Mouse (Mus musculus) neural tube, embryonic 14.5 days (tissue): ENCODE measurements around the gene Slc5a8. TPM values are rescaled to one million over a fixed set of nuclear protein-coding genes. Genes with fewer than 3 reads are reported as not detected.

Source experiments
- ATAC-seq: fragments of 200-750 bp; cut with Nextera tagmentation; 2 replicates; pipeline ENCODE4 v1.8.0; 2017; ENCODE audit warnings: low read depth, mild to moderate bottlenecking, moderate TSS enrichment, moderate library complexity
- H3K27ac ChIP-seq: fragments of 300-500 bp; sonication (generic); 2 replicates; pipeline ENCODE4 v1.5.1; 2014; ENCODE audit warnings: low read depth, mild to moderate bottlenecking, control low read depth, low read length, moderate library complexity, mixed read lengths
- H3K27me3 ChIP-seq: fragments of 300-500 bp; sonication (generic); 2 replicates; pipeline ENCODE4 v1.6.1; 2014; ENCODE audit warnings: low read length; ENCODE audit not compliant: control insufficient read depth, insufficient read depth
- H3K36me3 ChIP-seq: fragments of 300-500 bp; sonication (generic); 2 replicates; pipeline ENCODE4 v1.6.1; 2014; ENCODE audit warnings: low read length, mixed read lengths; ENCODE audit not compliant: control insufficient read depth, insufficient read depth
- H3K4me1 ChIP-seq: fragments of 300-500 bp; sonication (generic); 2 replicates; pipeline ENCODE4 v1.6.1; 2014; ENCODE audit warnings: low read length; ENCODE audit not compliant: control insufficient read depth, insufficient read depth
- H3K4me2 ChIP-seq: fragments of 300-500 bp; sonication (generic); 2 replicates; pipeline ENCODE4 v1.6.1; 2014; ENCODE audit warnings: mild to moderate bottlenecking, low read depth, low read length, control low read depth
- H3K4me3 ChIP-seq: fragments of 300-500 bp; sonication (generic); 2 replicates; pipeline ENCODE4 v1.5.1; 2014; ENCODE audit warnings: low read depth, low read length, control low read depth, mixed read lengths
- H3K9ac ChIP-seq: fragments of 300-500 bp; sonication (generic); replicated peaks from 2 replicates; pipeline ENCODE4 v1.6.1; 2014; ENCODE audit warnings: low read depth, mild to moderate bottlenecking, control low read depth, low read length, mixed read lengths
- H3K9me3 ChIP-seq: fragments of 300-500 bp; sonication (generic); 2 replicates; pipeline ENCODE4 v1.6.1; 2016; ENCODE audit warnings: low read length; ENCODE audit not compliant: control insufficient read depth
- WGBS: fragments of 180-500 bp; shearing (Covaris S2); extraction: QIAGEN DNeasy Blood & Tissue Kit; methylation state at CpG from one replicate; pipeline ENCODE4 v1.1.7; 2014; 5-methylcytosine and 5-hydroxymethylcytosine counted together
- polyA plus RNA-seq: library from polyadenylated mRNA; unstranded; fragments of >200 nt; fragmentation: Nextera tagmentation; extraction: Ambion mirVana; gene quantifications from 2 replicates; pipeline ENCODE4 v1.2.1, GENCODE M21; 2014

The Slc5a8 gene
- polyA plus RNA-seq, result 0.05 and 0.06 TPM in 2 replicates

DNA sequence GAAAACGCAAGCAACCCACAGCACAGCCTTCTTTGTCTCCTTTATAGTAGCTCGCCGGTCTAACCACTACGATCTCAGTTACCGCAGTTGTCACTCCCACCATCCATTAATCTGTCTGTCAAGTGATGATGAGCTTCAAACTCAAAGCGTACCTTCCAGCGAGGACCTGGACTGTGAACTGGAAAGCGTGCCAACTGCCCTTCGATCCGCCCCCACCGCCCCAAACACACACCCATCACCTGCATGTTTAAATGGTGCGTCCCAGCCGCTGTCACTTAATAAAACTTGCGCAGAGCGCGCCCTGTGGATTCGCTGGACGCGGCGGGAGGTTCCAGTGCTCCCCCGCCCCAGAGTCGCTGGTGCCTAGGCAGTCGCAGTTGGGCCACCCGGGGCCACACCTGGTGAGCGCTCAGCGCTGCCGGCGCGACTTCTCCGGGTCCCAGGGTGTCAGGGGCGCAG is at the start of gene Slc5a8:
Gene Slc5a8, plus strand, starts transcription at position 361 of the 459 bp plus-strand sequence.
- H3K4me2 ChIP-seq, result peak within 1 kb of the TSS; percentile 55
- no peaks in the 10 kb centered on the region for H3K4me1 ChIP-seq
- H3K36me3 ChIP-seq, result no peaks in the 10 kb centered on the region
- H3K4me3 ChIP-seq, result peak within 1 kb of the TSS; percentile 25
- ATAC-seq, result peak; percentile 11; the same call in 1 of the 2 replicates
- peaks cover 12% of the 10 kb centered on the region for H3K27me3 ChIP-seq
- H3K9ac ChIP-seq, result no peak within 1 kb of the TSS
- 4% methylated on average over 31 of the region's 31 CpGs for WGBS
- no peaks in the 10 kb centered on the region for H3K9me3 ChIP-seq
- H3K27ac ChIP-seq, result no peak within 1 kb of the TSS

- no peak overlapping the region for H3K27ac ChIP-seq
- H3K9ac ChIP-seq, result no peak overlapping the region
- no peak overlapping the region for H3K4me2 ChIP-seq
- no peaks in the 10 kb centered on the region for H3K27me3 ChIP-seq
- no peaks in the 10 kb centered on the region for H3K4me1 ChIP-seq
- no peak overlapping the region for H3K4me3 ChIP-seq
- no peak for ATAC-seq
- WGBS, result 90% methylated on average over 7 of the region's 7 CpGs
- no peaks in the 10 kb centered on the region for H3K9me3 ChIP-seq
- no peaks in the 10 kb centered on the region for H3K36me3 ChIP-seq
Measured at GRCm38 (mm10) chr10:88848876-88849476, 36.8 kb upstream of the Slc5a8 start.

GRCm38 (mm10) chr10:88849976-88850375 is 35.8 kb upstream of the Slc5a8 start:
- Histone ChIP-seq H3K4me1 (no peaks in the 10 kb centered on the region), H3K27ac (no peak overlapping the region), H3K9me3 (no peaks in the 10 kb centered on the region), H3K4me2 (no peak overlapping the region), H3K36me3 (no peaks in the 10 kb centered on the region), H3K9ac (no peak overlapping the region), H3K4me3 (no peak overlapping the region), H3K27me3 (no peaks in the 10 kb centered on the region)
- no peak for ATAC-seq
- WGBS, result 90% methylated on average over 4 of the region's 4 CpGs

DNA sequence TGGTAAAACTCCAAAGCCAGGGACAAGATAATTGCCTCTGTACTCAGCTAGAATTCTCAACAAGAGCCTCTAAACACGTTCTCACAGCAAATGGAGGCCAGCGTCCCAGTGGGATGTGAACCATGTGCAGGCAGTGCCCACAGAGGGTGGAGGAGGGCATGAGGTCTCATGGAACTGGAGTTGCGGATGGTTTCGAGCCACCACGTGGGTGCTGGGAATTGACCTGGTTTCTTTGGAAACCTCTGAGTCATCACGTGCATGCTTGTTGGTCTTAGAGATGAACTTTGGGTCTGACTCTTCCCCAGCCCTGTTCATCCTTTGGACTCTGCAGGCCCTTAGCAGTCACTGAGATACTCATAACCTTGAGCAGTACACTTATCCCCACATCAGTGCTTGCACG is 32.5 kb upstream of the Slc5a8 start:
- 90% methylated on average over 7 of the region's 7 CpGs for WGBS
- H3K4me2 ChIP-seq, result no peak overlapping the region
- no peaks in the 10 kb centered on the region for H3K9me3 ChIP-seq
- ATAC-seq, result no peak
- H3K4me3 ChIP-seq, result no peak overlapping the region
- H3K27ac ChIP-seq, result no peak overlapping the region
- H3K9ac ChIP-seq, result no peak overlapping the region
- no peaks in the 10 kb centered on the region for H3K27me3 ChIP-seq
- H3K4me1 ChIP-seq, result no peaks in the 10 kb centered on the region
- no peaks in the 10 kb centered on the region for H3K36me3 ChIP-seq

GRCm38 (mm10) chr10:88860911-88861310 is 24.9 kb upstream of the Slc5a8 start:
- H3K4me2 ChIP-seq, result no peak overlapping the region
- H3K27me3 ChIP-seq, result no peaks in the 10 kb centered on the region
- H3K36me3 ChIP-seq, result no peaks in the 10 kb centered on the region
- no peaks in the 10 kb centered on the region for H3K9me3 ChIP-seq
- no peak overlapping the region for H3K27ac ChIP-seq
- no peaks in the 10 kb centered on the region for H3K4me1 ChIP-seq
- 74% methylated on average over 3 of the region's 3 CpGs for WGBS
- H3K9ac ChIP-seq, result no peak overlapping the region
- ATAC-seq, result no peak
- H3K4me3 ChIP-seq, result no peak overlapping the region

DNA sequence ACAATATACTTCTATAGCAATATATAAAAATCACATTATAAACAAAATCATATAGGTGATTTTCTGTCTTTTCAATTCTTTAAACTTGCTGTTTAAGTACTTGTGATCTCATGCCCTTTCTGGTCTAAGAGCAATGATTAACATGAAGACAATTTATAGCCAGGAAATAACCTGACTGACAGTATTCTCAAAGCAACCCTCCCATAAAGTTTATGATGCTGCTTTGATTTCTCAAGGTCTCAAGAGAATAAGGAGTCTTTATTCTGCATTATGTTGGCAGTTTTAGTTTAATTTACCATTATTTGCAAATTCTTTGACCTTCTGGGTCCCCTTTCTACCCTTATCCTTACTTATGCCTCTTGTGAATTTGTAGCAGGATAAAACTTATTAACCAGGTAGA is 24.4 kb upstream of the Slc5a8 start:
- H3K4me3 ChIP-seq, result no peak overlapping the region
- H3K9me3 ChIP-seq, result no peaks in the 10 kb centered on the region
- ATAC-seq, result no peak
- no peak overlapping the region for H3K27ac ChIP-seq
- H3K9ac ChIP-seq, result no peak overlapping the region
- no peaks in the 10 kb centered on the region for H3K4me1 ChIP-seq
- no peaks in the 10 kb centered on the region for H3K27me3 ChIP-seq
- H3K36me3 ChIP-seq, result no peaks in the 10 kb centered on the region
- no peak overlapping the region for H3K4me2 ChIP-seq

- no peak overlapping the region for H3K4me2 ChIP-seq
- no peaks in the 10 kb centered on the region for H3K27me3 ChIP-seq
- H3K27ac ChIP-seq, result no peak overlapping the region
- H3K9ac ChIP-seq, result no peak overlapping the region
- H3K4me1 ChIP-seq, result no peaks in the 10 kb centered on the region
- 88% methylated on average over 5 of the region's 5 CpGs for WGBS
- no peak overlapping the region for H3K4me3 ChIP-seq
- no peaks in the 10 kb centered on the region for H3K36me3 ChIP-seq
- no peak for ATAC-seq
- H3K9me3 ChIP-seq, result no peaks in the 10 kb centered on the region
Measured at GRCm38 (mm10) chr10:88862293-88862692, 23.5 kb upstream of the Slc5a8 start.

GRCm38 (mm10) chr10:88866017-88866416 is 19.8 kb upstream of the Slc5a8 start:
- no peak overlapping the region for H3K9ac ChIP-seq
- WGBS, result 60% methylated on average over 2 of the region's 2 CpGs

GRCm38 (mm10) chr10:88874870-88875269 is 10.9 kb upstream of the Slc5a8 start:
- H3K27me3 ChIP-seq, result no peaks in the 10 kb centered on the region
- H3K9ac ChIP-seq, result no peak overlapping the region
- ATAC-seq, result no peak
- H3K4me3 ChIP-seq, result no peak overlapping the region
- H3K36me3 ChIP-seq, result no peaks in the 10 kb centered on the region
- no peak overlapping the region for H3K27ac ChIP-seq
- H3K9me3 ChIP-seq, result no peaks in the 10 kb centered on the region
- H3K4me2 ChIP-seq, result no peak overlapping the region
- WGBS, result 78% methylated on average over 5 of the region's 5 CpGs
- no peaks in the 10 kb centered on the region for H3K4me1 ChIP-seq

More at GRCm38 (mm10) chr10:88866017-88866416, 19.8 kb upstream of the Slc5a8 start:
- H3K4me3 ChIP-seq, result no peak overlapping the region
- no peaks in the 10 kb centered on the region for H3K4me1 ChIP-seq
- H3K27ac ChIP-seq, result no peak overlapping the region
- ATAC-seq, result no peak
- H3K9me3 ChIP-seq, result no peaks in the 10 kb centered on the region
- H3K4me2 ChIP-seq, result no peak overlapping the region
- H3K36me3 ChIP-seq, result no peaks in the 10 kb centered on the region
- no peaks in the 10 kb centered on the region for H3K27me3 ChIP-seq
